8 mouse cellular contexts compared by ENCODE assay signal in genomic region chr10:77260166-77260875, GRCm38 (mm10). TPM values are rescaled to one million over a fixed set of nuclear protein-coding genes. Genes with fewer than 3 reads are reported as not detected.
A peak's percentile ranks its signal among the peaks of the same experiment; 100 is the strongest.
DNase-seq lines count a peak whose midpoint lies in the region; ATAC-seq and TF ChIP-seq lines count a peak whose summit lies in the region.

No protein-coding gene starts in this region.

- H3K4me2 ChIP-seq in kidney, embryonic 16.5 days (replicated peaks; ENCODE audit: low read depth, low read length), result peak overlapping the region; percentile 66
- H3K4me2 ChIP-seq in intestine, embryonic 14.5 days (ENCODE audit: low read length), result peak overlapping the region; percentile 79
- H3K4me2 ChIP-seq in midbrain, postnatal 0 days (ENCODE audit: low read depth, low read length, poor library complexity, severe bottlenecking), result peak overlapping the region; percentile 85

- peaks cover 14% of the 10 kb centered on the region for H3K4me1 ChIP-seq in kidney, embryonic 16.5 days (ENCODE audit: insufficient read depth, low read length)
- H3K4me1 ChIP-seq in embryonic fibroblast, embryonic 13.5 days (ENCODE audit: control insufficient read depth, insufficient read depth, low read length), result peaks cover 5% of the 10 kb centered on the region; the same call in 1 of the 2 replicates
- H3K4me1 ChIP-seq in intestine, embryonic 14.5 days (replicated peaks; ENCODE audit: control insufficient read depth, insufficient read depth, low read length), result peaks cover 8% of the 10 kb centered on the region
- H3K4me1 ChIP-seq in midbrain, postnatal 0 days (ENCODE audit: insufficient read depth, low read length), result 0 out of 2 replicates have a peak, but pooled peaks cover 8% of the 10 kb centered on the region

- ATAC-seq in kidney, embryonic 16.5 days (ENCODE audit: low FRiP score, low TSS enrichment), result no peak
- ATAC-seq in intestine, embryonic 14.5 days (replicated peaks; ENCODE audit: low FRiP score, low TSS enrichment, low read depth), result no peak
- no peak for ATAC-seq in midbrain, postnatal 0 days (ENCODE audit: low FRiP score)

- H3K36me3 ChIP-seq in kidney, embryonic 16.5 days (ENCODE audit: insufficient read depth, low read length), result peaks cover 43% of the 10 kb centered on the region
- H3K36me3 ChIP-seq in intestine, embryonic 14.5 days (ENCODE audit: control insufficient read depth, insufficient read depth, low read length), result peaks cover 45% of the 10 kb centered on the region
- H3K36me3 ChIP-seq in midbrain, postnatal 0 days (ENCODE audit: insufficient read depth, low read length), result peaks cover 41% of the 10 kb centered on the region

- peak overlapping the region; percentile 92 for H3K4me3 ChIP-seq in kidney, embryonic 16.5 days (ENCODE audit: low read length)
- H3K4me3 ChIP-seq in embryonic fibroblast, embryonic 13.5 days (ENCODE audit: insufficient read depth, low read length), result peak overlapping the region; percentile 96
- H3K4me3 ChIP-seq in intestine, embryonic 14.5 days (ENCODE audit: low read depth, low read length), result peak overlapping the region; percentile 86
- H3K4me3 ChIP-seq in midbrain, postnatal 0 days (ENCODE audit: low read depth, low read length), result peak overlapping the region; percentile 91

- H3K27me3 ChIP-seq in kidney, embryonic 16.5 days (ENCODE audit: insufficient read depth, low read length), result no peaks in the 10 kb centered on the region
- no peaks in the 10 kb centered on the region for H3K27me3 ChIP-seq in intestine, embryonic 14.5 days (replicated peaks; ENCODE audit: control insufficient read depth, insufficient read depth, low read length)
- no peaks in the 10 kb centered on the region for H3K27me3 ChIP-seq in midbrain, postnatal 0 days (ENCODE audit: insufficient read depth, low read length)

- H3K27ac ChIP-seq in kidney, embryonic 16.5 days (ENCODE audit: low read length), result no peak overlapping the region
- H3K27ac ChIP-seq in embryonic fibroblast, embryonic 13.5 days (ENCODE audit: insufficient read depth, low read length), result no peak overlapping the region
- no peak overlapping the region for H3K27ac ChIP-seq in intestine, embryonic 14.5 days (ENCODE audit: low read depth)
- no peak overlapping the region for H3K27ac ChIP-seq in midbrain, postnatal 0 days (ENCODE audit: low read depth, low read length)

- no peak for TF ChIP-seq POLR2A in embryonic fibroblast, embryonic 13.5 days (IDR thresholded peaks at IDR 0.05; ENCODE audit: low read depth, low read length)

- DNase-seq in kidney, postnatal 36 days, result no peak
- DNase-seq in intestine, embryonic 14.5 days (ENCODE audit: low spot score), result no peak
- no peak for DNase-seq in midbrain, postnatal 0 days (ENCODE audit: low spot score)
- DNase-seq in layer of hippocampus, adult 9-10 months (ENCODE audit: low spot score), result no peak
- DNase-seq in cerebellum, postnatal 36 days, result no peak
- no peak for DNase-seq in left cerebral cortex, adult 9 months (ENCODE audit: low spot score in 2 of 2)

- no peaks in the 10 kb centered on the region for H3K9me3 ChIP-seq in kidney, embryonic 16.5 days (ENCODE audit: low read length)
- H3K9me3 ChIP-seq in intestine, embryonic 14.5 days (ENCODE audit: control insufficient read depth, low read length), result no peaks in the 10 kb centered on the region
- H3K9me3 ChIP-seq in midbrain, postnatal 0 days (ENCODE audit: low read length), result no peaks in the 10 kb centered on the region

- peak overlapping the region; percentile 40; the same call in 1 of the 2 replicates for H3K9ac ChIP-seq in kidney, embryonic 16.5 days (replicated peaks; ENCODE audit: low read length)
- peak overlapping the region; percentile 91 for H3K9ac ChIP-seq in intestine, embryonic 14.5 days (ENCODE audit: low read length)
- peak overlapping the region; percentile 84; the same call in 1 of the 2 replicates for H3K9ac ChIP-seq in midbrain, postnatal 0 days (replicated peaks; ENCODE audit: low read length, poor library complexity, severe bottlenecking)

- no peak for TF ChIP-seq CTCF in embryonic fibroblast, embryonic 13.5 days (IDR thresholded peaks at IDR 0.05; ENCODE audit: borderline replicate concordance, insufficient read depth, low read length)
- no peak for TF ChIP-seq CTCF in midbrain, postnatal 0 days (IDR thresholded peaks at IDR 0.05)

- 75% methylated on average over 17 of the region's 17 CpGs for WGBS in kidney, embryonic 16.5 days
- WGBS in intestine, embryonic 14.5 days, result 78% methylated on average over 17 of the region's 17 CpGs
- WGBS in midbrain, postnatal 0 days, result 82% methylated on average over 17 of the region's 17 CpGs

RNA-seq across cellular contexts. Expression of gene Pofut2, which starts 1.3 kb away (rescaled TPM):
- polyA plus RNA-seq in kidney, embryonic 16.5 days (2015; fragmentation: Nextera tagmentation; extraction: Ambion mirVana), result 148 and 149 TPM in 2 replicates
- polyA plus RNA-seq in embryonic fibroblast, embryonic 13.5 days (2011; ENCODE audit: insufficient read length, low read depth, missing spikeins), result 91.4 and 101 TPM in 2 replicates
- 108 and 111 TPM in 2 replicates for polyA plus RNA-seq in intestine, embryonic 14.5 days (2014; fragmentation: Nextera tagmentation; extraction: Ambion mirVana)
- total RNA-seq in midbrain, postnatal 0 days (2014; rRNA removed), result 34.8 and 49.9 TPM in 2 replicates
- 43.2 and 44.8 TPM in 2 replicates for polyA plus RNA-seq in midbrain, postnatal 0 days (2015; fragmentation: Nextera tagmentation; extraction: Ambion mirVana)

Comparison
In these comparisons a context has a peak if more than half of its experiments do, and no peak if none do; other contexts are left out.
1. H3K9ac ChIP-seq: peak in every context shown above with its lines; median percentile 91 in intestine, embryonic 14.5 days; 84 in midbrain, postnatal 0 days; 40 in kidney, embryonic 16.5 days.